Mouse (Mus musculus): ENCODE results near the gene Aldh3b1.

Aldh3b1 gene

GRCm38 (mm10) chr19:3945872-3946564, 16.4 kb upstream of the Aldh3b1 start:
- no peak for DNase-seq (ENCODE audit: low read depth, low spot score)

- no peak for DNase-seq (ENCODE audit: low read depth, low spot score)
Observed at GRCm38 (mm10) chr19:3942986-3943735, 13.6 kb upstream of the Aldh3b1 start.

GRCm38 (mm10) chr19:3942315-3942714, 12.7 kb upstream of the Aldh3b1 start:
- DNase-seq (ENCODE audit: low read depth, low spot score): no peak

GRCm38 (mm10) chr19:3935896-3936850, 6.6 kb upstream of the Aldh3b1 start:
- no peak for DNase-seq (ENCODE audit: low read depth, low spot score)

GRCm38 (mm10) chr19:3935032-3935895, 5.7 kb upstream of the Aldh3b1 start, which contains the start of gene Unc93b1:
Gene Unc93b1, plus strand, starts transcription at chr19:3935186.
- DNase-seq (ENCODE audit: low read depth, low spot score): no peak

- no peak for DNase-seq (ENCODE audit: low read depth, low spot score)
Observed at GRCm38 (mm10) chr19:3931716-3932115, 2.1 kb upstream of the Aldh3b1 start.

- DNase-seq (ENCODE audit: low read depth, low spot score): no peak
Observed at GRCm38 (mm10) chr19:3930262-3931057, 852 bp upstream of the Aldh3b1 start.

- DNase-seq (ENCODE audit: low read depth, low spot score): no peak
Observed at GRCm38 (mm10) chr19:3928779-3929178, 829 bp downstream of the Aldh3b1 start.

- no peak for DNase-seq (ENCODE audit: low read depth, low spot score)
Observed at GRCm38 (mm10) chr19:3927989-3928388, 1.6 kb downstream of the Aldh3b1 start.

GRCm38 (mm10) chr19:3926685-3927084, 2.9 kb downstream of the Aldh3b1 start:
- DNase-seq (ENCODE audit: low read depth, low spot score): no peak

GRCm38 (mm10) chr19:3926279-3926678, 3.3 kb downstream of the Aldh3b1 start:
- no peak for DNase-seq (ENCODE audit: low read depth, low spot score)

GRCm38 (mm10) chr19:3925859-3926258, 3.7 kb downstream of the Aldh3b1 start:
- DNase-seq (ENCODE audit: low read depth, low spot score): no peak

GRCm38 (mm10) chr19:3924868-3925267, 4.7 kb downstream of the Aldh3b1 start:
- no peak for DNase-seq (ENCODE audit: low read depth, low spot score)

GRCm38 (mm10) chr19:3924190-3924589, 5.4 kb downstream of the Aldh3b1 start:
- DNase-seq (ENCODE audit: low read depth, low spot score): no peak

- DNase-seq (ENCODE audit: low read depth, low spot score): no peak
Observed at GRCm38 (mm10) chr19:3923586-3923985, 6.0 kb downstream of the Aldh3b1 start.

GRCm38 (mm10) chr19:3922661-3923371, 6.8 kb downstream of the Aldh3b1 start:
- DNase-seq (ENCODE audit: low read depth, low spot score): no peak

- no peak for DNase-seq (ENCODE audit: low read depth, low spot score)
Observed at GRCm38 (mm10) chr19:3919928-3920327, 9.7 kb downstream of the Aldh3b1 start.

GRCm38 (mm10) chr19:3916727-3917126, 12.9 kb downstream of the Aldh3b1 start:
- no peak for DNase-seq (ENCODE audit: low read depth, low spot score)

GRCm38 (mm10) chr19:3914535-3914934, 15.1 kb downstream of the Aldh3b1 start:
- DNase-seq (ENCODE audit: low read depth, low spot score): no peak

Data from brain, embryonic 18.5 days (tissue).